In the genomic region with DNA sequence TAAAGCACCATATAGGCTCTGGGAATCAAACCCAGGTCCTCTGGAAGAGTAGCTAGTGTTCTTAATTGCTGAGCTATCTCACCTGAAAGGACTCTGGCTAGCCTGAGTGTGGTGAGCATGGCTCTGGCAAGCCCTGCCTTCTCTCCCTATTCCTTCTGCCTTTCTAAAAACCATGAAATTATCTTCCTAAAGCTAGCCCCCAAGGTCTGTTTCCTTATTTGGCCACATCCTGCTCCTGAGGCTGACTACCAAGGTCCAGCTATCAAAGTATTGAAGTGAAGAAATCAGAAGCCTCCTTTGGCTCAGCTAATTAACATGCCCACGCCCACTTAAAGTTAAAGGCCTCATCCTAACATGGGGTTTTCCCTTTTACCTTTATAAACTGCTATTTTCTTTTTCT, we compare ENCODE assay signal across 21 mouse cellular contexts. TPM values are rescaled to one million over a fixed set of nuclear protein-coding genes. Genes with fewer than 3 reads are reported as not detected.
DNase-seq lines count a peak whose midpoint lies in the region; TF ChIP-seq lines count a peak whose summit lies in the region.
"Had no signal": no experiment of that assay in that cellular context is flagged by ENCODE, and none has a peak within 500 bp of the region (broad histone marks: within the 10 kb centered on the region; RNA-seq: fewer than 3 reads in every experiment).

No protein-coding gene starts in this region.

- TF ChIP-seq EP300 in ES-Bruce4 (IDR thresholded peaks at IDR 0.05; ENCODE audit: insufficient read depth, low read depth, low read length) = no peak

- no peak overlapping the region for H3K4me2 ChIP-seq in myocyte (ENCODE audit: low read depth)
- H3K4me2 ChIP-seq: embryonic facial prominence, embryonic 15.5 days; forebrain, embryonic 15.5 days; heart, embryonic 11.5 days; hindbrain, embryonic 15.5 days; intestine, embryonic 15.5 days; midbrain, embryonic 12.5 days had no signal

- H3K4me3 ChIP-seq in liver, adult 2 months (ENCODE audit: insufficient read depth, low read depth, low read length) = no peak overlapping the region
- H3K4me3 ChIP-seq in ES-Bruce4 (ENCODE audit: low read depth, low read length) (no peak overlapping the region), myocyte (no peak overlapping the region)
- H3K4me3 ChIP-seq in forebrain, embryonic 10.5 days = no peak overlapping the region
- H3K4me3 ChIP-seq in embryonic facial prominence, embryonic 10.5 days = no peak overlapping the region
- H3K4me3 ChIP-seq: embryonic facial prominence, embryonic 15.5 days; forebrain, embryonic 15.5 days; hindbrain, embryonic 15.5 days; intestine, embryonic 15.5 days; layer of hippocampus, adult 2 months; midbrain, embryonic 12.5 days had no signal

- H3K4me1 ChIP-seq in liver, adult 2 months (ENCODE audit: control insufficient read depth, insufficient read depth, low read length) = peaks cover 13% of the 10 kb centered on the region
- peaks cover 3% of the 10 kb centered on the region for H3K4me1 ChIP-seq in ES-Bruce4 (ENCODE audit: control insufficient read depth, insufficient read depth, low read length)
- H3K4me1 ChIP-seq in forebrain, embryonic 10.5 days = peaks cover 34% of the 10 kb centered on the region
- peaks cover 28% of the 10 kb centered on the region for H3K4me1 ChIP-seq in embryonic facial prominence, embryonic 10.5 days

- TF ChIP-seq POLR2A in liver, adult 2 months (IDR thresholded peaks at IDR 0.05; ENCODE audit: extremely low read depth, insufficient read depth, low read length) = no peak
- TF ChIP-seq POLR2A in ES-Bruce4 (IDR thresholded peaks at IDR 0.05; ENCODE audit: insufficient read depth, low read length) = no peak
- no peak for TF ChIP-seq POLR2A in myocyte (IDR thresholded peaks at IDR 0.05; ENCODE audit: insufficient read length, low read depth)

- no peaks in the 10 kb centered on the region; the same call in 1 of the 2 replicates for H3K36me3 ChIP-seq in liver, adult 2 months (ENCODE audit: control insufficient read depth, insufficient read depth, low read length)
- H3K36me3 ChIP-seq in ES-Bruce4 (ENCODE audit: control insufficient read depth, insufficient read depth, low read length, poor library complexity, severe bottlenecking) (peaks cover 12% of the 10 kb centered on the region), myocyte (ENCODE audit: control insufficient read depth, insufficient read depth) (no peaks in the 10 kb centered on the region)
- peaks cover 13% of the 10 kb centered on the region for H3K36me3 ChIP-seq in forebrain, embryonic 10.5 days (replicated peaks)
- peaks cover 6% of the 10 kb centered on the region for H3K36me3 ChIP-seq in embryonic facial prominence, embryonic 10.5 days (replicated peaks)
- H3K36me3 ChIP-seq: embryonic facial prominence, embryonic 15.5 days; hindbrain, embryonic 15.5 days; intestine, embryonic 15.5 days had no signal

- peaks cover 29% of the 10 kb centered on the region for H3K79me2 ChIP-seq in liver, adult 2 months (ENCODE audit: control insufficient read depth, insufficient read depth, low read length)
- H3K79me2 ChIP-seq in myocyte (ENCODE audit: control insufficient read depth, insufficient read depth) = peaks cover 28% of the 10 kb centered on the region

- H3ac ChIP-seq in myocyte (ENCODE audit: control insufficient read depth, insufficient read length) = no peak overlapping the region

- H3K9me3 ChIP-seq in ES-Bruce4 (replicated peaks; ENCODE audit: control insufficient read depth, insufficient read depth, low read length, poor library complexity, severe bottlenecking) = no peaks in the 10 kb centered on the region
- H3K9me3 ChIP-seq in forebrain, embryonic 10.5 days = no peaks in the 10 kb centered on the region
- H3K9me3 ChIP-seq in embryonic facial prominence, embryonic 10.5 days = no peaks in the 10 kb centered on the region
- H3K9me3 ChIP-seq: embryonic facial prominence, embryonic 15.5 days; forebrain, embryonic 15.5 days; hindbrain, embryonic 15.5 days; intestine, embryonic 15.5 days; midbrain, embryonic 12.5 days had no signal

- H3K27ac ChIP-seq in liver, adult 2 months (replicated peaks; ENCODE audit: insufficient read depth, low read depth, low read length) = no peak overlapping the region
- peak overlapping the region; percentile 71; the same call in 1 of the 2 replicates for H3K27ac ChIP-seq in ES-Bruce4 (ENCODE audit: insufficient read depth, low read length)
- no peak overlapping the region for H3K27ac ChIP-seq in forebrain, embryonic 10.5 days
- no peak overlapping the region for H3K27ac ChIP-seq in embryonic facial prominence, embryonic 10.5 days (replicated peaks)
- H3K27ac ChIP-seq: embryonic facial prominence, embryonic 15.5 days; hindbrain, embryonic 15.5 days; intestine, embryonic 15.5 days; layer of hippocampus, adult 2 months; midbrain, embryonic 12.5 days had no signal

- no peaks in the 10 kb centered on the region for H3K27me3 ChIP-seq in liver, adult 2 months (ENCODE audit: control insufficient read depth, insufficient read depth, low read length)
- H3K27me3 ChIP-seq in ES-Bruce4 (ENCODE audit: control insufficient read depth, insufficient read depth, low read length, poor library complexity, severe bottlenecking) (no peaks in the 10 kb centered on the region), myocyte (ENCODE audit: control insufficient read depth, insufficient read depth, insufficient read length) (no peaks in the 10 kb centered on the region)
- H3K27me3 ChIP-seq in forebrain, embryonic 10.5 days (ENCODE audit: poor library complexity, severe bottlenecking) = no peaks in the 10 kb centered on the region
- H3K27me3 ChIP-seq in embryonic facial prominence, embryonic 10.5 days (replicated peaks; ENCODE audit: low read depth, poor library complexity, severe bottlenecking) = no peaks in the 10 kb centered on the region
- H3K27me3 ChIP-seq: embryonic facial prominence, embryonic 15.5 days; forebrain, embryonic 15.5 days; hindbrain, embryonic 15.5 days; intestine, embryonic 15.5 days; midbrain, embryonic 12.5 days had no signal

- DNase-seq in liver, adult 2 months (ENCODE audit: extremely low read depth, low read depth, low spot score) = peak; percentile 65
- DNase-seq in liver = no peak
- DNase-seq in A20 (ENCODE audit: low read depth, low spot score) = peak; percentile 65
- no peak for DNase-seq in forebrain, embryonic 10.5 days (ENCODE audit: extremely low spot score, low spot score)
- no peak for DNase-seq in embryonic facial prominence, embryonic 10.5 days (ENCODE audit: low spot score)
- DNase-seq: cerebellum, adult 2 months; cerebellum, postnatal 25 days; kidney, adult 9 months; kidney, postnatal 25 days; retina, postnatal 1 day; right cerebral cortex, postnatal 25 days; thymus, postnatal 14 days had no signal

- 98% methylated on average over 1 of the region's 1 CpGs for WGBS in liver, adult 2 months
- WGBS in forebrain, embryonic 10.5 days = 86% methylated on average over 1 of the region's 1 CpGs
- WGBS in embryonic facial prominence, embryonic 10.5 days = 87% methylated on average over 1 of the region's 1 CpGs

- no peak overlapping the region for H3K9ac ChIP-seq in liver, adult 2 months (ENCODE audit: low read depth, low read length)
- 0 out of 2 replicates have a peak overlapping the region, but pooled peaks have one; percentile 33 for H3K9ac ChIP-seq in ES-Bruce4 (ENCODE audit: low read depth, poor library complexity, severe bottlenecking)
- H3K9ac ChIP-seq: embryonic facial prominence, embryonic 15.5 days; forebrain, embryonic 15.5 days; hindbrain, embryonic 15.5 days; intestine, embryonic 15.5 days; midbrain, embryonic 12.5 days had no signal

- no peak for TF ChIP-seq CTCF in liver, adult 2 months (IDR thresholded peaks at IDR 0.05; ENCODE audit: low read depth, low read length)
- no peak for TF ChIP-seq CTCF in ES-Bruce4 (IDR thresholded peaks at IDR 0.05; ENCODE audit: low read depth, low read length)

RNA-seq across cellular contexts. Expression of a gene that starts 2.1 kb away (rescaled TPM):
- total RNA-seq in liver, adult 2 months (2014; rRNA removed) = 32.1 and 42.9 TPM in 2 replicates
- polyA plus RNA-seq in liver, adult 2 months (2012; rRNA removed) = 79.2 and 81.3 TPM in 2 replicates
- polyA plus RNA-seq in ES-Bruce4 (2011; ENCODE audit: insufficient read depth, insufficient read length, low read depth, missing spikeins) = 180 and 185 TPM in 2 replicates
- polyA plus RNA-seq in myocyte (2012; fragmentation: generic; extraction: Trizol) = 220 TPM
- polyA plus RNA-seq in forebrain, embryonic 10.5 days (2016; fragmentation: Nextera tagmentation; extraction: Ambion mirVana) = 119 and 132 TPM in 2 replicates
- 129 and 138 TPM in 2 replicates for polyA plus RNA-seq in embryonic facial prominence, embryonic 10.5 days (2016; fragmentation: Nextera tagmentation; extraction: Ambion mirVana)

RNA-seq across cellular contexts. Expression of a gene that starts 4.7 kb away (rescaled TPM):
- 20.7 and 24.6 TPM in 2 replicates for total RNA-seq in liver, adult 2 months (2014; rRNA removed)
- 13.7 and 13.9 TPM in 2 replicates for polyA plus RNA-seq in liver, adult 2 months (2012; rRNA removed)
- polyA plus RNA-seq in ES-Bruce4 (2011; ENCODE audit: insufficient read depth, insufficient read length, low read depth, missing spikeins) = 28.3 and 35.9 TPM in 2 replicates
- polyA plus RNA-seq in myocyte (2012; fragmentation: generic; extraction: Trizol) = 43.7 TPM
- polyA plus RNA-seq in forebrain, embryonic 10.5 days (2016; fragmentation: Nextera tagmentation; extraction: Ambion mirVana) = 58.7 and 58.8 TPM in 2 replicates
- 52.2 and 55.9 TPM in 2 replicates for polyA plus RNA-seq in embryonic facial prominence, embryonic 10.5 days (2016; fragmentation: Nextera tagmentation; extraction: Ambion mirVana)

RNA-seq across cellular contexts. Expression of a gene that starts 26.0 kb away (rescaled TPM):
- 13.1 and 24.1 TPM in 2 replicates for total RNA-seq in liver, adult 2 months (2014; rRNA removed)
- 24.3 and 25.8 TPM in 2 replicates for polyA plus RNA-seq in liver, adult 2 months (2012; rRNA removed)
- polyA plus RNA-seq in ES-Bruce4 (2011; ENCODE audit: insufficient read depth, insufficient read length, low read depth, missing spikeins) (556 and 609 TPM in 2 replicates), myocyte (2012; fragmentation: generic; extraction: Trizol) (585 TPM)
- polyA plus RNA-seq in forebrain, embryonic 10.5 days (2016; fragmentation: Nextera tagmentation; extraction: Ambion mirVana) = 1,650 and 1,695 TPM in 2 replicates
- 1,787 and 1,839 TPM in 2 replicates for polyA plus RNA-seq in embryonic facial prominence, embryonic 10.5 days (2016; fragmentation: Nextera tagmentation; extraction: Ambion mirVana)

RNA-seq across cellular contexts. Expression of a gene that starts 39.1 kb away (rescaled TPM):
- 56.2 and 59.2 TPM in 2 replicates for total RNA-seq in liver, adult 2 months (2014; rRNA removed)
- 70.3 and 91.0 TPM in 2 replicates for polyA plus RNA-seq in liver, adult 2 months (2012; rRNA removed)
- polyA plus RNA-seq in ES-Bruce4 (2011; ENCODE audit: insufficient read depth, insufficient read length, low read depth, missing spikeins) = 76.1 and 79.9 TPM in 2 replicates
- polyA plus RNA-seq in myocyte (2012; fragmentation: generic; extraction: Trizol) = 82.3 TPM
- 116 and 119 TPM in 2 replicates for polyA plus RNA-seq in forebrain, embryonic 10.5 days (2016; fragmentation: Nextera tagmentation; extraction: Ambion mirVana)
- polyA plus RNA-seq in embryonic facial prominence, embryonic 10.5 days (2016; fragmentation: Nextera tagmentation; extraction: Ambion mirVana) = 114 and 122 TPM in 2 replicates

RNA-seq across cellular contexts. Expression of a gene that starts 52.2 kb away (rescaled TPM):
- total RNA-seq in liver, adult 2 months (2014; rRNA removed) = 17.0 and 21.7 TPM in 2 replicates
- 25.2 and 25.3 TPM in 2 replicates for polyA plus RNA-seq in liver, adult 2 months (2012; rRNA removed)
- polyA plus RNA-seq in ES-Bruce4 (2011; ENCODE audit: insufficient read depth, insufficient read length, low read depth, missing spikeins) (107 and 111 TPM in 2 replicates), myocyte (2012; fragmentation: generic; extraction: Trizol) (52.0 TPM)
- 399 and 417 TPM in 2 replicates for polyA plus RNA-seq in forebrain, embryonic 10.5 days (2016; fragmentation: Nextera tagmentation; extraction: Ambion mirVana)
- polyA plus RNA-seq in embryonic facial prominence, embryonic 10.5 days (2016; fragmentation: Nextera tagmentation; extraction: Ambion mirVana) = 391 and 411 TPM in 2 replicates

Comparison
In these comparisons a context has a peak if more than half of its experiments do, and no peak if none do; other contexts are left out.
1. DNase-seq: peak in liver, adult 2 months (single experiment) and A20 (single experiment); none in liver (single experiment), forebrain, embryonic 10.5 days (single experiment) and embryonic facial prominence, embryonic 10.5 days (single experiment).
2. RNA of a gene that starts 26.0 kb away (polyA plus RNA-seq): 1,787 to 1,839 TPM in embryonic facial prominence, embryonic 10.5 days, 1,650 to 1,695 TPM in forebrain, embryonic 10.5 days, 585 TPM in myocyte (single experiment) and 556 to 609 TPM in ES-Bruce4; 24.3 to 25.8 TPM in liver, adult 2 months; every median in the first group is over 10 times any median in the second.